Mouse (Mus musculus): ENCODE results near the gene D630045J12Rik. TPM values are rescaled to one million over a fixed set of nuclear protein-coding genes. Genes with fewer than 3 reads are reported as not detected.

The D630045J12Rik gene
- 1.2 and 2.2 TPM in 2 replicates for total RNA-seq (2017)

GRCm38 (mm10) chr6:38253736-38254641 lies at the start of gene D630045J12Rik:
TSS of gene D630045J12Rik (minus strand) at chr6:38254009.
- ATAC-seq (replicated peaks; ENCODE audit: low read depth, poor library complexity, severe bottlenecking): peak; percentile 61

- ATAC-seq (replicated peaks; ENCODE audit: low read depth, poor library complexity, severe bottlenecking): peak; percentile 81
These were observed 45.1 kb upstream of the D630045J12Rik start, which contains the start of gene Zc3hav1l for GRCm38 (mm10) chr6:38298761-38299401. TSS of gene Zc3hav1l (minus strand) at chr6:38299259.

- ATAC-seq (replicated peaks; ENCODE audit: low read depth, poor library complexity, severe bottlenecking): peak; percentile 72
These were observed 44.4 kb upstream of the D630045J12Rik start for GRCm38 (mm10) chr6:38298246-38298635.

- ATAC-seq (replicated peaks; ENCODE audit: low read depth, poor library complexity, severe bottlenecking): no peak
These were observed 43.9 kb upstream of the D630045J12Rik start for GRCm38 (mm10) chr6:38297580-38298245.

- ATAC-seq (replicated peaks; ENCODE audit: low read depth, poor library complexity, severe bottlenecking): no peak
These were observed 39.9 kb upstream of the D630045J12Rik start for GRCm38 (mm10) chr6:38293708-38294107.

- ATAC-seq (replicated peaks; ENCODE audit: low read depth, poor library complexity, severe bottlenecking): no peak
These were observed 39.2 kb upstream of the D630045J12Rik start for GRCm38 (mm10) chr6:38292871-38293646.

GRCm38 (mm10) chr6:38284422-38284821 lies 30.6 kb upstream of the D630045J12Rik start:
- ATAC-seq (replicated peaks; ENCODE audit: low read depth, poor library complexity, severe bottlenecking): no peak

- no peak for ATAC-seq (replicated peaks; ENCODE audit: low read depth, poor library complexity, severe bottlenecking)
These were observed 10.7 kb upstream of the D630045J12Rik start for GRCm38 (mm10) chr6:38264466-38264865.

GRCm38 (mm10) chr6:38263393-38264159 lies 9.8 kb upstream of the D630045J12Rik start:
- 0 out of 2 replicates have a peak, but pooled peaks have one; percentile 25 for ATAC-seq (replicated peaks; ENCODE audit: low read depth, poor library complexity, severe bottlenecking)

GRCm38 (mm10) chr6:38261877-38262276 lies 8.1 kb upstream of the D630045J12Rik start:
- no peak for ATAC-seq (replicated peaks; ENCODE audit: low read depth, poor library complexity, severe bottlenecking)

- ATAC-seq (replicated peaks; ENCODE audit: low read depth, poor library complexity, severe bottlenecking): no peak
These were observed 3.7 kb upstream of the D630045J12Rik start for GRCm38 (mm10) chr6:38257506-38257905.

- ATAC-seq (replicated peaks; ENCODE audit: low read depth, poor library complexity, severe bottlenecking): peak; percentile 29; the same call in 1 of the 2 replicates
These were observed 3.0 kb upstream of the D630045J12Rik start for GRCm38 (mm10) chr6:38256793-38257192.

GRCm38 (mm10) chr6:38255794-38256193 lies 2.0 kb upstream of the D630045J12Rik start:
- no peak for ATAC-seq (replicated peaks; ENCODE audit: low read depth, poor library complexity, severe bottlenecking)

- no peak for ATAC-seq (replicated peaks; ENCODE audit: low read depth, poor library complexity, severe bottlenecking)
These were observed 758 bp downstream of the D630045J12Rik start for GRCm38 (mm10) chr6:38252766-38253735.

- ATAC-seq (replicated peaks; ENCODE audit: low read depth, poor library complexity, severe bottlenecking): no peak
These were observed 1.7 kb downstream of the D630045J12Rik start for GRCm38 (mm10) chr6:38252139-38252538.

GRCm38 (mm10) chr6:38251464-38251863 lies 2.3 kb downstream of the D630045J12Rik start:
- ATAC-seq (replicated peaks; ENCODE audit: low read depth, poor library complexity, severe bottlenecking): no peak

GRCm38 (mm10) chr6:38247362-38247761 lies 6.4 kb downstream of the D630045J12Rik start:
- no peak for ATAC-seq (replicated peaks; ENCODE audit: low read depth, poor library complexity, severe bottlenecking)

GRCm38 (mm10) chr6:38244806-38245205 lies 9.0 kb downstream of the D630045J12Rik start:
- peak; percentile 34 for ATAC-seq (replicated peaks; ENCODE audit: low read depth, poor library complexity, severe bottlenecking)
